Mouse (Mus musculus) kidney, embryonic 16.5 days (tissue): Measurements from ENCODE around the gene Gpatch11. TPM values are rescaled to one million over a fixed set of nuclear protein-coding genes. Genes with fewer than 3 reads are reported as not detected.
A peak's percentile ranks its signal among the peaks of the same experiment; 100 is the strongest.
"Not testable (repeated sequence)": the region's sequence is repeated elsewhere in the genome, so short reads cannot be mapped to it uniquely, and the experiment has no call there.

Experiments used
- ATAC-seq: fragments of 200-750 bp; cut with Nextera tagmentation; 2 replicates; pipeline ENCODE4 v1.8.0; 2017; ENCODE audit warnings: moderate TSS enrichment; ENCODE audit not compliant: low FRiP score, low TSS enrichment
- H3K27ac ChIP-seq: fragments of 300-500 bp; sonication (generic); 2 replicates; pipeline ENCODE4 v1.5.1; 2014; ENCODE audit warnings: low read length
- H3K27me3 ChIP-seq: fragments of 300-500 bp; sonication (generic); 2 replicates; pipeline ENCODE4 v1.6.1; 2014; ENCODE audit warnings: low read length, control low read depth, mixed read lengths; ENCODE audit not compliant: insufficient read depth
- H3K36me3 ChIP-seq: fragments of 300-500 bp; sonication (generic); 2 replicates; pipeline ENCODE4 v1.6.1; 2014; ENCODE audit warnings: low read length, control low read depth, mixed read lengths; ENCODE audit not compliant: insufficient read depth
- H3K4me1 ChIP-seq: fragments of 300-500 bp; sonication (generic); 2 replicates; pipeline ENCODE4 v1.6.1; 2014; ENCODE audit warnings: low read length, control low read depth, mixed read lengths; ENCODE audit not compliant: insufficient read depth
- H3K4me2 ChIP-seq: fragments of 300-500 bp; sonication (generic); replicated peaks from 2 replicates; pipeline ENCODE4 v1.6.1; 2014; ENCODE audit warnings: low read depth, low read length
- H3K4me3 ChIP-seq: fragments of 300-500 bp; sonication (generic); 2 replicates; pipeline ENCODE4 v1.5.1; 2014; ENCODE audit warnings: mild to moderate bottlenecking, low read length
- H3K9ac ChIP-seq: fragments of 300-500 bp; sonication (generic); replicated peaks from 2 replicates; pipeline ENCODE4 v1.6.1; 2014; ENCODE audit warnings: low read length
- H3K9me3 ChIP-seq: fragments of 300-500 bp; sonication (generic); 2 replicates; pipeline ENCODE4 v1.6.1; 2016; ENCODE audit warnings: low read length, control low read depth
- WGBS: fragments of 180-500 bp; shearing (Covaris S2); extraction: QIAGEN DNeasy Blood & Tissue Kit; methylation state at CpG from one replicate; pipeline ENCODE4 v1.1.7; 2014; 5-methylcytosine and 5-hydroxymethylcytosine counted together
- polyA plus RNA-seq: library from polyadenylated mRNA; unstranded; fragments of >200 nt; fragmentation: Nextera tagmentation; extraction: Ambion mirVana; gene quantifications from 2 replicates; pipeline ENCODE4 v1.2.1, GENCODE M21; 2015

Gpatch11 gene
- polyA plus RNA-seq = 40.5 and 41.1 TPM in 2 replicates

DNA sequence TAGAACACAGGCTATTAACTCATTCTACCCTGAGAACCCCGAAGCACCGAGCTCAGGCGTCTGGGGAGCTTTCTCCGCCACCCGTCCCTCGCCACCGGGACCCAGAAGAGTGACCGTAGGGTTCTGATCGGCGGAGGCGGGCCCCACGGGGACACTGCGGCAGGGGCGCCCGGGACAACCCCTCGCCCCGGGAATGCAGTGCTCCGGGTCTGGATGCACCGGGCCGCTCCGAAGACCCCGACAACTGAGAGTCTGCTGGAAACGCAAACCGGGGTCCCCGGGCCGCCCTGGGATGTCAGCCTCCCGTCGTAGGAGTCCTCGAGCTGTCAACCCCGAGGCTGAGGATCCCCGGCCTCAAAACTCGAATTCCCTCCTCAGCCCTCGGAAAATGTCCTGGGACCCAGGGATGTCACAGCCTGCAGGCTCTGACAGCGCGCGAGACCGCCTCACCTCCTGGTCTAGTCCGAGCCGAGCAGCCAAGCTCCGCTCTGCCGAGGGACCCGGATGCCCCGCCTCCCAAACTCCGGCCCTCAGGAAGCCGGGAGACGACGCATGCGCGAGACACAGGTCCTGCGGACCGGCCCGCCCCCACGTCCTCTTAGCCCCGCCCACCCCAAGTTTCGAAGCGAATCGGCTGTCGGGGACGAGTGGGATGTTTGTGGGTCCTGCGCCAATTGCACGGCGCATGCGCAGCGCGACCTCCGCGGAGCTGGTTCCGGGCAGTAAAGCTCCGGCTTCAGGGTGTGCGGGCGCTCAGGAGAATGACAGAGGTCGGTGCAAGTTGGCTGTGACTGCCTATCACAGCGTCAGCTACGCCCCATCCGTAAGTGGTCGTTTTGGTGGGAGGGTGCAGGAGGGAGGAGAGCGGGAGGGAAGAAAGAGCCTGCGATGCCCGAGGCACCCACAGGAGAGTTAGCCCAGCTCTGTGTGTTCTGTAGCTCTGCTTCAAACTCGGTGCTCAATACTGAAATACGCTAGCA is at the start of gene Gpatch11, which contains the start of gene Heatr5b:
TSS of gene Gpatch11 (plus strand) at position 712 of the 980 bp plus-strand sequence.
TSS of gene Heatr5b (minus strand) at position 509 of the 980 bp plus-strand sequence.
- Histone ChIP-seq H3K36me3 (peaks cover 10% of the 10 kb centered on the region), H3K4me2 (peak within 1 kb of the TSS; percentile 88), H3K27ac (peak within 1 kb of the TSS; percentile 89), H3K4me3 (peak within 1 kb of the TSS; percentile 92), H3K4me1 (peaks cover 8% of the 10 kb centered on the region; the same call in 1 of the 2 replicates), H3K9ac (peak within 1 kb of the TSS; percentile 89), H3K9me3 (no peaks in the 10 kb centered on the region), H3K27me3 (no peaks in the 10 kb centered on the region)
- ATAC-seq = peak; percentile 99
- under 1% methylated on average over 81 of the region's 81 CpGs for WGBS

DNA sequence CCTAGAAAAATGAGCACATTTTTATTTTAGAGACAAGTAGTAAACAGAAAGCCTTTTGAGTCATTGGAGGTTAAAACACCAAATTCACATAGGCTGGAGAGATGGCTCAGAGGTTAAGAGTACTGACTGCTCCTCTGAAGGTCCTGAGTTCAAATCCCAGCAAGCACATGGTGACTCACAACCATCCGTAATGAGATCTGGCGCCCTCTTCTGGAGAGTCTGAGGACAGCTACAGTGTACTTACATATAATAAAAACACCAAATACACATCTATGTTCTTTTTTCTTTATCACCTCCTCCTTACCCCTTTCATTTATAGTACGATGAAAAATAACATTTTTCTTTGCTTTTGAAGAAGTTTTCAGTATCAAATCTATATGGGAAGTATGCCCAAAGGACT is 47.1 kb upstream of the Gpatch11 start:
- H3K27me3 ChIP-seq, ATAC-seq: not testable (repeated sequence)

DNA sequence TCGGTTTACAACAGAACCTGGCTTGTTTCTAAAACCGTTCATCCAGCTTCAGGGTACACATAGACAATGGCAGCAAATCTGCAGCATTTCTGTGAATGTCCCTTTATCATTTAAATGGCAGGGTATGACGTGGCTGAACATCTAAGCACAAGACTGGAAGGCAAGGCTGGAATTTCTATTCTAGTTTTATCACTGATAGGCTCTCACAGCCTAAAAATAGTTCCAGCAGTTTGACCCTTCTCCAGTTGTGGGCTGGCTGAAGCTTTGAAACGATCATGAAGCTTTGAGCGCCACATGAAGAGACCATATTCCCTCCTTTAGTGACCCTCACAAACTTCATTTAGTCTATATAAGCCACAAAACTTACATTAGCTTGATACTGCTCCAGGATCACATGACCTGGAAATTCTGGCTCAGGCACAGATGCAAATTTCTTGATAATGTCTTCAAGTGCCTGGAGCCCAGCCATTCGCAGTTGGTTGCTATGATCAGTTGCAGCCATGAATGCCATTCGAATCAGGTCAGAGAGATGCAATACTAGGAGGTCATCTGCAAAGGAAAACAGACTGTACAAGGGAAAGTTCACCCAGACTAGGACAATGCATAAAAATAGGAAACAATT is 44.2 kb upstream of the Gpatch11 start:
- Histone ChIP-seq H3K27ac (no peak overlapping the region), H3K9me3 (no peaks in the 10 kb centered on the region), H3K9ac (no peak overlapping the region), H3K27me3 (no peaks in the 10 kb centered on the region), H3K36me3 (peaks cover 10% of the 10 kb centered on the region; the same call in 1 of the 2 replicates), H3K4me1 (no peaks in the 10 kb centered on the region), H3K4me3 (no peak overlapping the region), H3K4me2 (no peak overlapping the region)
- ATAC-seq = no peak
- WGBS = 84% methylated on average over 7 of the region's 7 CpGs

More for the DNA sequence above, 47.1 kb upstream of the Gpatch11 start:
- H3K4me2 ChIP-seq, H3K9ac ChIP-seq, H3K4me1 ChIP-seq, H3K36me3 ChIP-seq, H3K4me3 ChIP-seq, H3K27ac ChIP-seq, H3K9me3 ChIP-seq: not testable (repeated sequence)
- WGBS = 83% methylated on average over 3 of the region's 3 CpGs

DNA sequence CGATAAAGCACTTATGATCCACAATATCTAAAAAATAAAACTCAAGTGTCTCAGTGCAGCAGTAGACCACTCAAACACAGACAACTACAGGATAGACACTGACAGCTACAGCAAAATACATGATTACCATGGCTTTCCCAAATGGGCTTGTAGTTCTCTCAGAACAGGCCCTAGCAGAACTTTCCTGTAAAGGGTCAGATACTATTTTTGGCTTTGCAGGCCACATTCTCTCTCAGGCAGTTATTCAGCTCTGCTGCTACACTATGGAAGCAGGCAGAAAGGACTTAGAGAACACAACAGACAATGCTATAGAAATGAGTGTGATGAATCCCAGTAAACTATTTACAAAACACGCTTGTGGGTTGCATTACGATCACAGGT is 43.7 kb upstream of the Gpatch11 start:
- peaks cover 10% of the 10 kb centered on the region; the same call in 1 of the 2 replicates for H3K36me3 ChIP-seq
- H3K27ac ChIP-seq = no peak overlapping the region
- no peaks in the 10 kb centered on the region for H3K4me1 ChIP-seq
- no peaks in the 10 kb centered on the region for H3K9me3 ChIP-seq
- ATAC-seq = no peak
- WGBS = 96% methylated on average over 3 of the region's 3 CpGs
- no peak overlapping the region for H3K4me3 ChIP-seq
- H3K4me2 ChIP-seq = no peak overlapping the region
- H3K27me3 ChIP-seq = no peaks in the 10 kb centered on the region
- H3K9ac ChIP-seq = no peak overlapping the region

DNA sequence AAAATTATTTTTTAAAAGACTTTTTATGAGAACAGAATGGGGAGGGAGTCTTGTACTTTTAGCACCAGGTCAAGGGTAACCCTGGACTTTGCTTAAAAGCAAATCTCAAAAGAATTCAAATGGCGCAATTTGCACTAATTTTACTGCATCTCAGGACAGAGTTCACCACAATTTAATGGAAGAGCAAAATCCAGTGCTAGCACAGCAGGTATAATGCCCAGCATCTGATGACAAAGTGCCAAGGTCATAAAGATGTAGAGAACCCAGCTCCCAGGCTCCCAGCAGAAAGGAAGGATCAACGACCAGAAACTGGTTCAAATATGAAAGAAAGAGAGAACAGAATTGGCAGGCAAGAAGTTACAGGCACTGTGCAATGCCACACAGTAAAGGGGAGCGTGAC is 43.2 kb upstream of the Gpatch11 start:
- no peak for ATAC-seq
- Histone ChIP-seq H3K4me2 (no peak overlapping the region), H3K36me3 (peaks cover 10% of the 10 kb centered on the region; the same call in 1 of the 2 replicates), H3K9ac (no peak overlapping the region), H3K9me3 (no peaks in the 10 kb centered on the region), H3K27ac (no peak overlapping the region), H3K4me1 (no peaks in the 10 kb centered on the region), H3K27me3 (no peaks in the 10 kb centered on the region), H3K4me3 (no peak overlapping the region)
- 89% methylated on average over 3 of the region's 3 CpGs for WGBS

DNA sequence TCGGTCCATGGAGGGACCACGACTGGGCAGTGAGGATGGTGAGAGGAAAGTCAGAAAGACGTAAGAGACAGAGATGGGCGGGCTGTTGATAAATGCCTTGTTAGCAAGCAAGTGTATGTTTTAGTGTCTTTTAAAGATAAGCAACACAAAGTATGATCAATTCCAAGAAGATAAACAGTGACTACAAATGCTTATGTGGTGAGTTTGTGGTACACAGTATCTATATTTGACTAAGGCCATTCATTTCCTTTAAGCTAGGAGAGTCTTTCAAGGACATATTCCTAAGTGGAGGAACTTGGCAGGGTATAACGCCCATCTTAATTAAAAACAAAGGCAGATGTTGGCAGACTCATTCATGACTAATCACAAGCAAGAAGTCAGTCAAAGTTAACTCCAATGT is 41.0 kb upstream of the Gpatch11 start:
- no peaks in the 10 kb centered on the region for H3K9me3 ChIP-seq
- no peaks in the 10 kb centered on the region for H3K4me1 ChIP-seq
- H3K36me3 ChIP-seq = peaks cover 10% of the 10 kb centered on the region; the same call in 1 of the 2 replicates
- ATAC-seq = no peak
- WGBS = 86% methylated on average over 5 of the region's 5 CpGs
- H3K9ac ChIP-seq = no peak overlapping the region
- no peak overlapping the region for H3K4me3 ChIP-seq
- no peak overlapping the region for H3K4me2 ChIP-seq
- no peak overlapping the region for H3K27ac ChIP-seq
- H3K27me3 ChIP-seq = no peaks in the 10 kb centered on the region

DNA sequence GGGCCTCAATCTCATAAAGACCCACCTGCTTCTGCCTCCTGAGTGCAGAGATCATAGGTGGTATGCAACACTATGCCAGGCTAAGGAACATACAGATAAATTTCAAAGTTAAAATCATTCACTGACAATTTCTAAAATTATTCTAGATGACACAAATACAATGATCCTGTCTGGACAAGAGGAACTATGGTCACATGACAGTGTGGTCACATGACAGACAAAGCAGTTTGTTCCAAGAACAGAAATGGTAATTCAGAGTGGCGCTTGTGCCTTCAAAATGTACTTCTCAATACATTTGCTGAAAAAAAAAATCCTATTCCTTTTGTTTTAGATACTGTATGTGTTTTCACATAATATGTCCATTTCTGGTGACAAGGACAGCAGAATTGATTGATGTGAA is 38.1 kb upstream of the Gpatch11 start:
- Histone ChIP-seq H3K27ac (no peak overlapping the region), H3K9me3 (no peaks in the 10 kb centered on the region), H3K4me1 (no peaks in the 10 kb centered on the region), H3K27me3 (no peaks in the 10 kb centered on the region), H3K4me3 (no peak overlapping the region), H3K36me3 (peaks cover 14% of the 10 kb centered on the region; the same call in 1 of the 2 replicates), H3K4me2 (no peak overlapping the region), H3K9ac (no peak overlapping the region)
- 100% methylated on average over 1 of the region's 1 CpGs for WGBS
- ATAC-seq = no peak

DNA sequence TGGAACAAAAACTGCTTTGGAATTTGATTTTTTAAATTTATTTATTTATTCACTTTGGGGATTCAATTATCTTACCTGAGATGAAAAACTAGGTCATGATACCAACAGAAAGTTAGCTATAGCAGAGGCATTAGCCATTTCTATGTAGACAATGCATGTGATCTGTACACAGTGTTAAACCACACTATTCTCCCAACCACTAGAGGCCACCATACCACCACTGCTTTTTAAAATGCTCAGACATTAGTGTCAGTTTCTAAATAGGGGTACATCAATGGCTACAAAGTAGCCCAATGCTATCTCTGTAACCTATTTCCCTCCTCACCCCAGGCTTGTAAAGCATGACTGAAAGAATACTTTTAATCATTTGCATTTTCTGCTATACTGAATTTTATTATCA is 26.3 kb upstream of the Gpatch11 start:
- Histone ChIP-seq H3K36me3 (peaks cover 7% of the 10 kb centered on the region; the same call in 1 of the 2 replicates), H3K9ac (no peak overlapping the region), H3K4me1 (no peaks in the 10 kb centered on the region)

DNA sequence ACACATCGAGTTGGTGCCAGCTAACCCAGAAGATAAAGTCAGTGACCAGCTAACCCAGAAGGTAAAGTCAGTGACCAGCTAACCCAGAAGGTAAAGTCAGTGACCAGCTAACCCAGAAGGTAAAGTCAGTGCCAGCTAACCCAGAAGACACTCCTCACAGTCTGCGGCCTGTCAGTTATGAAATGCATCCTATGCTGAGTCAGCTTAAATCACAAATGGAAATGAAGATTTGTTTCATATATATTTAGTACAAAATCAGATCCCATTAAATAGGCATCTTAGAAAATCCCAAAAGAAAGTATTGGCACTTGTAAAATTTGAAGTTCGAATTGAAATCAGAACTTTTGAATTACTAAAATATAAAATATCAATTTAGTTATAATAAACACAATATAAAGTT is 25.8 kb upstream of the Gpatch11 start:
- Histone ChIP-seq H3K36me3 (peaks cover 11% of the 10 kb centered on the region), H3K4me2 (no peak overlapping the region), H3K27ac (no peak overlapping the region), H3K9me3 (no peaks in the 10 kb centered on the region), H3K4me3 (no peak overlapping the region), H3K9ac (no peak overlapping the region), H3K27me3 (no peaks in the 10 kb centered on the region), H3K4me1 (no peaks in the 10 kb centered on the region)
- WGBS = 91% methylated on average over 3 of the region's 3 CpGs
- ATAC-seq = no peak

More for the DNA sequence above, 26.3 kb upstream of the Gpatch11 start:
- H3K27me3 ChIP-seq = no peaks in the 10 kb centered on the region
- no peak overlapping the region for H3K27ac ChIP-seq
- ATAC-seq = peak; percentile 46; the same call in 1 of the 2 replicates
- H3K4me2 ChIP-seq = no peak overlapping the region
- H3K4me3 ChIP-seq = no peak overlapping the region
- H3K9me3 ChIP-seq = no peaks in the 10 kb centered on the region
